Mouse (Mus musculus): ENCODE data around the gene Gm14412. TPM values are rescaled to one million over a fixed set of nuclear protein-coding genes. Genes with fewer than 3 reads are reported as not detected.
"Not testable (repeated sequence)": the region's sequence is repeated elsewhere in the genome, so short reads cannot be mapped to it uniquely, and the experiment has no call there.

Gene Gm14412
- 1 to 10 TPM; 3.6 to 5.2 TPM for total RNA-seq (2021)

- intact Hi-C loops (cut with DNase I): not testable (repeated sequence)
Observed at GRCm38 (mm10) chr2:177324257-177324733, at the start of gene Gm14412. Gene Gm14412 (minus strand): TSS chr2:177324307.

GRCm38 (mm10) chr2:177329661-177330292 lies 5.7 kb upstream of the Gm14412 start:
- DNase-seq (ENCODE audit: low spot score in 2 of 2); intact Hi-C loops (cut with DNase I): not testable (repeated sequence)

More at GRCm38 (mm10) chr2:177324257-177324733, at the start of gene Gm14412:
- not testable (repeated sequence) for DNase-seq (ENCODE audit: low spot score in 2 of 2)

- intact Hi-C loops (cut with DNase I); DNase-seq (ENCODE audit: low spot score in 2 of 2): not testable (repeated sequence)
Observed at GRCm38 (mm10) chr2:177321361-177321760, 2.7 kb downstream of the Gm14412 start.

- intact Hi-C loops (cut with DNase I); DNase-seq (ENCODE audit: low spot score in 2 of 2): not testable (repeated sequence)
Observed at GRCm38 (mm10) chr2:177320786-177321320, 3.3 kb downstream of the Gm14412 start.

GRCm38 (mm10) chr2:177318996-177319395 lies 5.1 kb downstream of the Gm14412 start:
- DNase-seq (ENCODE audit: low spot score in 2 of 2): no peak
- intact Hi-C loops (cut with DNase I): no loop called here

- intact Hi-C loops (cut with DNase I); DNase-seq (ENCODE audit: low spot score in 2 of 2): not testable (repeated sequence)
Observed at GRCm38 (mm10) chr2:177309627-177310026, 14.5 kb downstream of the Gm14412 start.

GRCm38 (mm10) chr2:177304980-177305379 lies 19.1 kb downstream of the Gm14412 start:
- intact Hi-C loops (cut with DNase I); DNase-seq (ENCODE audit: low spot score in 2 of 2): not testable (repeated sequence)

GRCm38 (mm10) chr2:177283701-177284100 lies 40.4 kb downstream of the Gm14412 start:
- DNase-seq (ENCODE audit: low spot score in 2 of 2): not testable (repeated sequence)

GRCm38 (mm10) chr2:177277754-177278153 lies 46.4 kb downstream of the Gm14412 start:
- DNase-seq (ENCODE audit: low spot score in 2 of 2); intact Hi-C loops (cut with DNase I): not testable (repeated sequence)

More at GRCm38 (mm10) chr2:177283701-177284100, 40.4 kb downstream of the Gm14412 start:
- intact Hi-C loops (cut with DNase I): not testable (repeated sequence)

GRCm38 (mm10) chr2:177272237-177272636 lies 51.9 kb downstream of the Gm14412 start:
- intact Hi-C loops (cut with DNase I); DNase-seq (ENCODE audit: low spot score in 2 of 2): not testable (repeated sequence)

GRCm38 (mm10) chr2:177266936-177267335 lies 57.2 kb downstream of the Gm14412 start, which contains the start of gene Gm14409:
Gene Gm14409 (minus strand): TSS chr2:177267036.
- DNase-seq (ENCODE audit: low spot score in 2 of 2); intact Hi-C loops (cut with DNase I): not testable (repeated sequence)

Other genes starting within 250 kb of the Gm14412 start
- gene Gm14401, start 250.0 kb downstream of the Gm14412 start, total RNA-seq (2021): 1 to 10 TPM; 1.4 to 1.9 TPM
- 10 to 100 TPM; 54.9 to 65.0 TPM for gene Gm14410, start 117.9 kb downstream of the Gm14412 start, total RNA-seq (2021)
- gene Gm14409, start 57.3 kb downstream of the Gm14412 start, total RNA-seq (2021): 1 to 10 TPM; 1.4 to 1.7 TPM
- 10 to 100 TPM; 28.9 to 35.2 TPM for gene Gm14418, start 74.0 kb upstream of the Gm14412 start, total RNA-seq (2021)
- 10 to 100 TPM; 21.5 to 31.6 TPM for gene Zfp970, start 140.4 kb upstream of the Gm14412 start, total RNA-seq (2021)
- gene Gm14403, start 173.9 kb upstream of the Gm14412 start, total RNA-seq (2021): 10 to 100 TPM; 23.3 to 28.8 TPM